Mouse (Mus musculus) hindbrain, embryonic 14.5 days (tissue): Measurements from ENCODE around the gene Myt1l. TPM values are rescaled to one million over a fixed set of nuclear protein-coding genes. Genes with fewer than 3 reads are reported as not detected.

Source experiments
- ATAC-seq: fragments of 200-750 bp; cut with Nextera tagmentation; 2 replicates; pipeline ENCODE4 v1.8.0; 2017; ENCODE audit warnings: moderate number of reproducible peaks, mild to moderate bottlenecking, moderate TSS enrichment, moderate library complexity; ENCODE audit not compliant: low FRiP score
- DNase-seq: peaks from one replicate; pipeline ENCODE4 v3.0.0-alpha.2; 2015; ENCODE audit warnings: low spot score
- H3K27ac ChIP-seq: fragments of 300-500 bp; sonication (generic); 2 replicates; pipeline ENCODE4 v1.5.1; 2014; ENCODE audit warnings: mild to moderate bottlenecking, moderate library complexity
- H3K27me3 ChIP-seq: fragments of 300-500 bp; sonication (generic); 2 replicates; pipeline ENCODE4 v1.6.1; 2014; ENCODE audit warnings: mild to moderate bottlenecking, low read length, mixed read lengths; ENCODE audit not compliant: control insufficient read depth, insufficient read depth
- H3K36me3 ChIP-seq: fragments of 300-500 bp; sonication (generic); replicated peaks from 2 replicates; pipeline ENCODE4 v1.6.1; 2014; ENCODE audit not compliant: control insufficient read depth, insufficient read depth
- H3K4me1 ChIP-seq: fragments of 300-500 bp; sonication (generic); replicated peaks from 2 replicates; pipeline ENCODE4 v1.6.1; 2014; ENCODE audit warnings: antibody characterized with exemption, low read length, mixed read lengths; ENCODE audit not compliant: control insufficient read depth, insufficient read depth
- H3K4me2 ChIP-seq: fragments of 300-500 bp; sonication (generic); replicated peaks from 2 replicates; pipeline ENCODE4 v1.6.1; 2014; ENCODE audit warnings: mild to moderate bottlenecking, moderate library complexity
- H3K4me3 ChIP-seq: fragments of 300-500 bp; sonication (generic); replicated peaks from 2 replicates; pipeline ENCODE4 v1.5.1; 2014; ENCODE audit warnings: mild to moderate bottlenecking, low read length
- H3K9ac ChIP-seq: fragments of 300-500 bp; sonication (generic); 2 replicates; pipeline ENCODE4 v1.6.1; 2014
- H3K9me3 ChIP-seq: fragments of 300-500 bp; sonication (generic); 2 replicates; pipeline ENCODE4 v1.6.1; 2016; ENCODE audit warnings: low read length; ENCODE audit not compliant: control insufficient read depth
- WGBS: fragments of 180-500 bp; shearing (Covaris S2); extraction: QIAGEN DNeasy Blood & Tissue Kit; methylation state at CpG from one replicate; pipeline ENCODE4 v1.1.7; 2014; 5-methylcytosine and 5-hydroxymethylcytosine counted together
- polyA plus RNA-seq: library from polyadenylated mRNA; unstranded; fragments of >200 nt; fragmentation: Nextera tagmentation; extraction: Ambion mirVana; gene quantifications from 2 replicates; pipeline ENCODE4 v1.2.1, GENCODE M21; 2014

The Myt1l gene
- polyA plus RNA-seq, 1 experiment from 2014 or later: 202 TPM

DNA sequence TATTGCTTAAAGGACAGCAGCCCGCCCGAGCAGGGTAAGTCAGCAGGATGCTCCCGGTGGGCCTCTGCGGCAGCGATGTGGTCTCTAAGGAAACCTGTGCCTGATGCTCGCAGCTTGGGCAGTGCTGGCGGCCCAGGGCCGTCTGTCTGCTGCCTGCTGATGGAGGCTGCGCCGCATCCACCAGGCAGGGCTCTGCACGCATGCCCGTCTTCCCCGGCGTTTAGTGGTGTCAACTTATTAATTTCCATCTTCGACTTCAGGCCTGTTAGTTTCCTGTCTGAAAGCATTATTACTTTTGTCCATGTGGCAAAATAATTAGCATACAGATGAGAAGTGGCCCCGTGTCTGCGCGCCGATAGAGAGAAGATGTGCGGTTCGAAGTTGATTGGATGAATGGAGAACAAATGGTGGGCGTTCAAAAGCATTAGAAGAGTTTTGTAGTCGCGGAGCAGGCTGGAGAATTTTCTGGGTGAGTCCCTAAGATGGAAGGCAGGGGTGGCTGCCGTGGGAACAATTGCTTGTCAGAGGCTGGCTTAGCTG lies 6.6 kb downstream of the Myt1l start:
- Histone ChIP-seq H3K4me3 (peak overlapping the region; percentile 47), H3K4me1 (peaks cover 42% of the 10 kb centered on the region), H3K4me2 (peak overlapping the region; percentile 82), H3K9ac (peak overlapping the region; percentile 81), H3K36me3 (no peaks in the 10 kb centered on the region), H3K9me3 (no peaks in the 10 kb centered on the region), H3K27ac (peak overlapping the region; percentile 97), H3K27me3 (no peaks in the 10 kb centered on the region)
- DNase-seq (peak; percentile 47), ATAC-seq (peak; percentile 45; the same call in 1 of the 2 replicates)
- under 1% methylated on average over 25 of the region's 25 CpGs for WGBS

DNA sequence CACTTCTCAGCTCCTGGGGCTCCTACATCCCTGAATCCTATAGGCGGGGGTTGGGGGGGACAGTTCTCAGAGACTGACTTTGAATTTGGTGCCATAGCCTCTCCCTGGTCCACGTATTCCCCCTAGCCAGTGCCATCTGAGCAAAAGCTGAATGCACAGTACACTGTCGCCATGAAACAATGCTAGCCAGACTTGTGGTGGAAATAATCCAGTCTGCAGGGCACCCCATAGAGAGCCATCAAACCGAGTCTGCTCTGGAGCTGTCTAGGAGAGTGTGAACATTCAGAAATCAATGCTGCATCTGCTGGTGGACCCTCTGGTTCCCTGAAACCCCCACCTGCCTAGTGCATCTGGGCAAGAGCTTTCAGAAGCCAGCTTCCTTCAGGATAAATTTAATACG lies 9.7 kb downstream of the Myt1l start:
- H3K4me2 ChIP-seq: peak overlapping the region; percentile 82
- no peaks in the 10 kb centered on the region for H3K9me3 ChIP-seq
- H3K4me1 ChIP-seq: peaks cover 54% of the 10 kb centered on the region
- no peaks in the 10 kb centered on the region for H3K27me3 ChIP-seq
- H3K4me3 ChIP-seq: peak overlapping the region; percentile 47
- peak; percentile 58 for DNase-seq
- H3K27ac ChIP-seq: peak overlapping the region; percentile 97
- no peaks in the 10 kb centered on the region for H3K36me3 ChIP-seq
- WGBS: 28% methylated on average over 5 of the region's 5 CpGs
- H3K9ac ChIP-seq: peak overlapping the region; percentile 81
- ATAC-seq: peak; percentile 19; the same call in 1 of the 2 replicates

- Histone ChIP-seq H3K9ac (peak overlapping the region; percentile 81), H3K27me3 (no peaks in the 10 kb centered on the region), H3K4me2 (peak overlapping the region; percentile 82), H3K36me3 (no peaks in the 10 kb centered on the region), H3K4me1 (peaks cover 56% of the 10 kb centered on the region), H3K9me3 (no peaks in the 10 kb centered on the region), H3K27ac (peak overlapping the region; percentile 97), H3K4me3 (peak overlapping the region; percentile 47)
- WGBS: 42% methylated on average over 11 of the region's 11 CpGs
- peak; percentile 50 for DNase-seq
- ATAC-seq: no peak
Measured at GRCm38 (mm10) chr12:29538456-29538855, 10.3 kb downstream of the Myt1l start.

DNA sequence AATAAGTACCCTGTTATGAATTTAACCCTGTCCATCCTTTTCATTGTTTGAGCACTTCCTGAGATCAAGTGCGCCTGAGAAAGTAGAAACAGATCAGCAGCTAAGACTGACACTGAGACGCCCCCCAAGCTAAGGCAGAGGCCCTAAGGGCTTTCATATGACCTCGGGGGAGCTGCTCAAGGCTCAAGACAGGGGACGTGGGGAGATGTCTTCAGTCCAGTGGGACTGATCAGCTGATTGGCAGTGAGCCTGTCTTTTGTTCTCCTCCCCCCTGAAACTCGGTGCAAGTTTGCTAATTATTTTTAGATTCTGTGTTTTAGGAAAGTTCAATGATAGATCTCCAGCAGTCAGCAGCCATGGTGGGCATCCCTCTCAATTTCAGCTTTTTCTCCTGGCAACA lies 10.9 kb downstream of the Myt1l start:
- Histone ChIP-seq H3K36me3 (no peaks in the 10 kb centered on the region), H3K9me3 (no peaks in the 10 kb centered on the region), H3K4me2 (peak overlapping the region; percentile 82), H3K4me1 (peaks cover 51% of the 10 kb centered on the region), H3K4me3 (peak overlapping the region; percentile 47), H3K27me3 (no peaks in the 10 kb centered on the region), H3K9ac (peak overlapping the region; percentile 81), H3K27ac (peak overlapping the region; percentile 97)
- 24% methylated on average over 5 of the region's 5 CpGs for WGBS
- DNase-seq: no peak
- no peak for ATAC-seq

DNA sequence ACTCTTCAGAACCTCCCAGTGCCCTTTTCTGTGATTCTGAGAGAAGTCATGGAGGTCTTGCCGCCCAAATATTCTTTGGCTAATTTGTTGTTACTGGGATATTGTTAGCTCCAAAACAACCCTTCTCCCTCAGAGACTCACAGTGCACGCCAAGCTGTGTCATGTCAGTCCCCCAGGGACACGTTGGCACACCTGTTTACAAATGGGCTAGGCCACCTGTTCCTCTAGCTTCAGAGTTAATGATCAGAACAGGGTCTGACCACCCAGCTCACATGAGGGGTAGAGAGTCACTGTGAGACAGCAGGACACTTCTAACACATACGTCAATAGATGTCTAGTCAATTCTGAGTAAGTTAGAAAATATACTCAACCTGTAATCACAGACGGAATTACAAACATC lies 12.6 kb downstream of the Myt1l start:
- no peak overlapping the region for H3K9ac ChIP-seq
- H3K27ac ChIP-seq: no peak overlapping the region
- H3K9me3 ChIP-seq: no peaks in the 10 kb centered on the region
- no peak overlapping the region for H3K4me2 ChIP-seq
- H3K4me3 ChIP-seq: no peak overlapping the region
- no peaks in the 10 kb centered on the region for H3K36me3 ChIP-seq
- H3K4me1 ChIP-seq: peaks cover 56% of the 10 kb centered on the region
- DNase-seq (no peak), ATAC-seq (no peak)
- no peaks in the 10 kb centered on the region for H3K27me3 ChIP-seq
- WGBS: 68% methylated on average over 5 of the region's 5 CpGs

DNA sequence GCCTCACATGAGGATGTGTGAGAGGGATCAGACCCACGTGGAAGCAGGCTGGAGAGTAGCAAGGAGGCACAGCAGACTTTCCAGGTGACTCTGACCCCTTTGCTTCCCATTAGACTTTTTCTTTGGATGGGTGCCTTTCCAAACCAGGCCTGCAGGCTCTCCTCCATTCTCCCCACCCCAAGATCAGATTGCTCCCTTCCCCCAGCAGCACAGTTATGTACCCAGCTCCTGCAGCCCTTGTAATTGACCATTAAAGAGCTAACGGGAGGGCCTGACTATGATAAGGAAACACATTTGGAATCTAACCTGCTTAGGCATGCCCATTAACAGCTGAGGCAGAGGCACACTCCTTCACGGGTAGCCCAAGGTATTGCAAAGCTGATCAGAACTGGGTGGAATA lies 17.9 kb downstream of the Myt1l start:
- Histone ChIP-seq H3K4me3 (no peak overlapping the region), H3K4me1 (peaks cover 45% of the 10 kb centered on the region), H3K36me3 (no peaks in the 10 kb centered on the region), H3K9ac (no peak overlapping the region), H3K27me3 (no peaks in the 10 kb centered on the region), H3K4me2 (no peak overlapping the region), H3K9me3 (no peaks in the 10 kb centered on the region), H3K27ac (no peak overlapping the region)
- 53% methylated on average over 3 of the region's 3 CpGs for WGBS
- ATAC-seq: no peak
- DNase-seq: no peak

- WGBS: 64% methylated on average over 5 of the region's 5 CpGs
- Histone ChIP-seq H3K9me3 (no peaks in the 10 kb centered on the region), H3K27ac (0 out of 2 replicates have a peak overlapping the region, but pooled peaks have one; percentile 11), H3K27me3 (no peaks in the 10 kb centered on the region), H3K4me2 (no peak overlapping the region; the same call in 1 of the 2 replicates), H3K4me3 (no peak overlapping the region), H3K36me3 (no peaks in the 10 kb centered on the region; the same call in 1 of the 2 replicates), H3K4me1 (peaks cover 42% of the 10 kb centered on the region), H3K9ac (peak overlapping the region; percentile 6; the same call in 1 of the 2 replicates)
- ATAC-seq (no peak), DNase-seq (no peak)
Measured at GRCm38 (mm10) chr12:29547112-29547511, 18.9 kb downstream of the Myt1l start.

DNA sequence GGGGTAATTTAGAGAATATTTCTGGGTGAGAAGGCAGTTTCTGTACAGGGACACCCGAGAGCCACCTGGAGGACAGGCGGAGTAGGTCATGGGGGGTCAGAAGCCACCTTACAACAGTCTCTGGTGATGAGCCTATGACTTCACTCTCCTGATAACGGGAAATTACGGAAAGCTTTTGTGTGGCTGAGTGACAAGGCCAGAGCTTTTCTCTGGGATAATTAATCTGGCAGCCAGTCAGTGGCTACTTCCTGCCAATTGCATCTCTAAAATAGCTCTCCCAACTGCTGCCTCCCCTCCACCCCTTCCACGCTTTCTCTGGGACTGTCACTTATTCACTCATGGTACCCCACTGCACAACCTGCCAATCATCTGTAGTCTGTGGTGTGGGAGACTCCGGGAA lies 19.6 kb downstream of the Myt1l start:
- Histone ChIP-seq H3K4me1 (peaks cover 39% of the 10 kb centered on the region), H3K27me3 (no peaks in the 10 kb centered on the region), H3K27ac (peak overlapping the region; percentile 69; the same call in 1 of the 2 replicates), H3K36me3 (no peaks in the 10 kb centered on the region; the same call in 1 of the 2 replicates), H3K4me2 (peak overlapping the region; percentile 17), H3K4me3 (no peak overlapping the region), H3K9ac (peak overlapping the region; percentile 6; the same call in 1 of the 2 replicates), H3K9me3 (no peaks in the 10 kb centered on the region)
- peak; percentile 39; the same call in 1 of the 2 replicates for ATAC-seq
- no peak for DNase-seq
- whole genome bisulfite sequencing: 43% methylated on average over 6 of the region's 6 CpGs

GRCm38 (mm10) chr12:29553138-29553537 lies 25.0 kb downstream of the Myt1l start:
- 39% methylated on average over 7 of the region's 7 CpGs for WGBS
- no peak overlapping the region for H3K4me3 ChIP-seq
- no peak overlapping the region for H3K27ac ChIP-seq
- H3K9me3 ChIP-seq: no peaks in the 10 kb centered on the region
- no peaks in the 10 kb centered on the region for H3K27me3 ChIP-seq
- H3K36me3 ChIP-seq: no peaks in the 10 kb centered on the region; the same call in 1 of the 2 replicates
- DNase-seq (no peak), ATAC-seq (no peak)
- no peak overlapping the region for H3K4me2 ChIP-seq
- no peak overlapping the region for H3K9ac ChIP-seq
- peaks cover 19% of the 10 kb centered on the region for H3K4me1 ChIP-seq
